Mouse (Mus musculus) mature B cell (primary cell): ENCODE data around the gene Stx2.

Experiments used
- in situ Hi-C: fragments of 300-500 bp; cut with MboI; formaldehyde crosslinking; loops from 2 replicates; pipeline ENCODE4 v1.14.3; 2019

The Stx2 gene

DNA sequence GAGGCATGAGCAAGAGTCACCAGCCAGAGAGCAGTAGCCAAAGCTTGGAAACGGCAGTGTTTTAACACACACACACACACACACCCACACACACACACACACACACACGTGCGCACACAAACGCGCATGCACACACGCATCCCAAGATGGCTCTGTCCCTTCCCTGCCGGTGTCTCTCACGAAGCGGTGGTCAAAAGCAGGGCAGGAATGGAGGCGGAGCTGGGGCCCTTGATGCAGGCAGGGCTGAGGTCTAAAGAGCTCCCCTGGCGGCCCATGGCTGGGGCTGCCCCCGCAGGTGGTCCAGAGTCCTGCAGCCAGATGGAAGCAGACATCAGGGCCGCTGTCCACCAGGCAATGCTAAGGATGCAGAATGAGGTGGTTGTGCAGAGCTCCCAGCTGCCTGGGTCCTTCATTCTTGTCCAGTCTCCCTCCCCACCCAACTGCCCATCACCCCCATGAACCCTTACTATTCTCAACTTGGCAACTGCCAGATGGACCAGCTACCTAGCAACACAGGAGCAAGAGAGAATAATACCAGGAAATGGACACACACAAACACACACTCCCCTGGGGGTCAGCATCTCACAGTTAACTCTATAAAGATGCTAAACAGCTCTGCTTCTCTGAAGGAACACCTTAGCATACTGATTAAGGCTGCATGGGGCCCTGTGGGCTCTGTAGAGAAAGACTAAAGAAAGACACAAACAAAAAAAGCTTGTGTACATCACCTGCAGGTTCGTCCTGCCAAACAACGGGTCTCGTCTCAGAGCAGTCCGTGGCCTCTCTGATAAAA, 54.9 kb downstream of the Stx2 start, which contains the start of gene Rimbp2:
Gene Rimbp2 (minus strand): TSS at position 209 of the 793 bp plus-strand sequence.
- in situ Hi-C loops = no loop called here

GRCm38 (mm10) chr5:128952291-128953195, 55.8 kb downstream of the Stx2 start:
- in situ Hi-C loops = no loop called here

DNA sequence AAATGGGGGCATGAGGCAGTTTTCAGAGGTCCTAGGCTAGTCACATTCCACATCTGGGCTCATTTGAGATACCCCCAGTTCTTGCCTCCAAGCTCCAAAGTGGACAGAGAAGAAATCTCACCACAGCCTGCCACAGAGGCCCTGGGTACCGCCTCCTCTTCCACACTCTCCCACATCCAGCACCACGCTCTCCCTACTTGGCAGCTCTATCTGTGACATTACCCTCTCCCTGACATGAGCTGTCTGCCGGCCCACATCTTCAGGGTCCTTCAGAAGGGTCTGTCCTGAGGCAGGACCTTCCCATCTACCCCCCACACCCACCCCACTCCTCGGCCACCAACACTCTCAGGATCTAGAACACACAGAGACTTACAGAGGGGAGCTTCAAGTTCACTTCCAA, 56.9 kb downstream of the Stx2 start:
- in situ Hi-C loops = no loop called here

- in situ Hi-C loops = no loop called here
These were observed 61.3 kb downstream of the Stx2 start for GRCm38 (mm10) chr5:128947093-128947492.

DNA sequence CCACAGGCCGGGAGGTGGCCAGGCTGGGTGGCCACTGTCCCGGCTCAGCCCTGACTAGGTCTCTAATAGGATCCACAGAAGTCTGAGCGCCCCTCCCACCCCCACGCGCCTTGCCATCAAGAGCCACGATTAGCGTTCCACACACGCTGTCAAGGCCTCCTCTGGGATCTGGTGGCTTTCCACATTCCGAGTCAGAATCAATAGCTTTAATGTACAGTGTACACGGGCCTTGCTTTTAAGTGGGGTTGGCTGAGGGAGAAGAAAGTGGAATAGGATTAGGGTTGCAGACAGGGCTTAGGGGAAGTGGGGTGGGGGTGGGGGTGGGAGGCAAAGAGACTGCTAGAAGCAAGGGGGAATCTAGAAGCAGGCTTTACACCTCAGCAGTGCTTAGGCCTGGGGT, 67.9 kb downstream of the Stx2 start:
- in situ Hi-C loops = no loop called here

GRCm38 (mm10) chr5:128935359-128935899, 72.9 kb downstream of the Stx2 start:
- in situ Hi-C loops = no loop called here
